Mouse (Mus musculus) hindbrain, embryonic 16.5 days (tissue): Measurements from ENCODE around the gene Limch1. TPM values are rescaled to one million over a fixed set of nuclear protein-coding genes. Genes with fewer than 3 reads are reported as not detected.

Source experiments
- ATAC-seq: fragments of 200-750 bp; cut with Nextera tagmentation; 2 replicates; pipeline ENCODE4 v1.8.0; 2017; ENCODE audit warnings: moderate TSS enrichment, moderate library complexity
- H3K27ac ChIP-seq: fragments of 300-500 bp; sonication (generic); 2 replicates; pipeline ENCODE4 v1.5.1; 2014; ENCODE audit warnings: low read depth, mild to moderate bottlenecking, control low read depth, low read length, moderate library complexity
- H3K27me3 ChIP-seq: fragments of 300-500 bp; sonication (generic); replicated peaks from 2 replicates; pipeline ENCODE4 v1.6.1; 2014; ENCODE audit warnings: low read length; ENCODE audit not compliant: control insufficient read depth, insufficient read depth
- H3K36me3 ChIP-seq: fragments of 300-500 bp; sonication (generic); 2 replicates; pipeline ENCODE4 v1.6.1; 2014; ENCODE audit warnings: mild to moderate bottlenecking, low read length, moderate library complexity, mixed read lengths; ENCODE audit not compliant: control insufficient read depth, insufficient read depth
- H3K4me1 ChIP-seq: fragments of 300-500 bp; sonication (generic); 2 replicates; pipeline ENCODE4 v1.6.1; 2014; ENCODE audit warnings: low read depth, low read length; ENCODE audit not compliant: control insufficient read depth, insufficient read depth
- H3K4me2 ChIP-seq: fragments of 300-500 bp; sonication (generic); 2 replicates; pipeline ENCODE4 v1.6.1; 2014; ENCODE audit warnings: mild to moderate bottlenecking, low read length, control low read depth, moderate library complexity
- H3K4me3 ChIP-seq: fragments of 300-500 bp; sonication (generic); 2 replicates; pipeline ENCODE4 v1.5.1; 2014; ENCODE audit warnings: mild to moderate bottlenecking, low read length, control low read depth, moderate library complexity
- H3K9ac ChIP-seq: fragments of 300-500 bp; sonication (generic); 2 replicates; pipeline ENCODE4 v1.6.1; 2014; ENCODE audit warnings: low read depth, mild to moderate bottlenecking, control low read depth, low read length, moderate library complexity
- H3K9me3 ChIP-seq: fragments of 300-500 bp; sonication (generic); 2 replicates; pipeline ENCODE4 v1.6.1; 2014; ENCODE audit warnings: mild to moderate bottlenecking, low read length, moderate library complexity; ENCODE audit not compliant: control insufficient read depth
- WGBS: fragments of 180-500 bp; shearing (Covaris S2); extraction: QIAGEN DNeasy Blood & Tissue Kit; methylation state at CpG from one replicate; pipeline ENCODE4 v1.1.7; 2014; 5-methylcytosine and 5-hydroxymethylcytosine counted together
- polyA plus RNA-seq: library from polyadenylated mRNA; unstranded; fragments of >200 nt; fragmentation: Nextera tagmentation; extraction: Ambion mirVana; gene quantifications from 2 replicates; pipeline ENCODE4 v1.2.1, GENCODE M21; 2015

Gene Limch1
- polyA plus RNA-seq, 1 experiment from 2014 or later, result 48.4 TPM

DNA sequence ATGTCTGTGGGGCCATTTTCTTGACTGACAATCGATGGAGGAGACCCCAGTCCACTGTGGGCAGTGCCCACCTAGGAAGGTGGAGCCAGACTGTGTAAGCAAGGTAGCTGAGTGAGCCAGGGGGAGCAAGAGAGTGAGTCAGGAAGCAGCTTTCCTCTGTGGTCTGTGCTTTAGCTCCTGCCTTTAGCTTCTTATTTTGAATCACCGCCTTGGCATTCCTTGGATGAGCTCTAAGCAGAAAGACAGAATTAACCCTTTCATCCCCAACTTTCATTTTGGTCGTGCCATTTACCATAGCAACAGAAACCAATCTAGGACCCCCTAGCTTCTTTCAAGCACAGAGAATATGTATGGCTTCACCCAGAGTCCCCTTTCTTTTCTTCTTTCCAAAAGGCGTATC is 27.7 kb upstream of the Limch1 start:
- Histone ChIP-seq H3K36me3 (no peaks in the 10 kb centered on the region), H3K4me3 (no peak overlapping the region), H3K27me3 (no peaks in the 10 kb centered on the region), H3K27ac (no peak overlapping the region), H3K4me1 (no peaks in the 10 kb centered on the region), H3K9me3 (no peaks in the 10 kb centered on the region), H3K9ac (no peak overlapping the region), H3K4me2 (no peak overlapping the region)
- no peak for ATAC-seq
- 59% methylated on average over 4 of the region's 4 CpGs for WGBS

DNA sequence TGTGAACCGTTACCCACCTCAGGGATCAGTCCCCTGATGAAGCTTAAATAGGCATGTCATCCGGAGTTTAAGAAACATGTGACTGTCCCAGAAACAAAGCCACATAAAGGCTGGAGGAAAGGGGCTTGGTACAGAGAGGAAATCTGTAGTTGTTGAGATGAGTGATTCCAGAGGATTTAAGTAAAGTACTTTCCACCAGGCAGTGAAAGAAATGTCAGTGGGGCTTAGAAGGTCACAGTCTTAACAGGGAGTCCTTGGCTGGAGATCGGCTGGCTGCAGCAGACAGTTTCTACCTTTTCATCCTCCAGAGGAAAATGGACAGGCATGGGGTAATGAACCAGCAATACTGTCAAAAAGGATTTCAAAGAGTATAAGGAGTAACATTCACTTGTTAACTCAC is 27.2 kb upstream of the Limch1 start:
- no peaks in the 10 kb centered on the region for H3K36me3 ChIP-seq
- no peak for ATAC-seq
- no peaks in the 10 kb centered on the region for H3K27me3 ChIP-seq
- H3K4me3 ChIP-seq, result no peak overlapping the region
- H3K9me3 ChIP-seq, result no peaks in the 10 kb centered on the region
- 58% methylated on average over 3 of the region's 3 CpGs for WGBS
- no peak overlapping the region for H3K4me2 ChIP-seq
- no peak overlapping the region for H3K9ac ChIP-seq
- no peaks in the 10 kb centered on the region for H3K4me1 ChIP-seq
- no peak overlapping the region for H3K27ac ChIP-seq

DNA sequence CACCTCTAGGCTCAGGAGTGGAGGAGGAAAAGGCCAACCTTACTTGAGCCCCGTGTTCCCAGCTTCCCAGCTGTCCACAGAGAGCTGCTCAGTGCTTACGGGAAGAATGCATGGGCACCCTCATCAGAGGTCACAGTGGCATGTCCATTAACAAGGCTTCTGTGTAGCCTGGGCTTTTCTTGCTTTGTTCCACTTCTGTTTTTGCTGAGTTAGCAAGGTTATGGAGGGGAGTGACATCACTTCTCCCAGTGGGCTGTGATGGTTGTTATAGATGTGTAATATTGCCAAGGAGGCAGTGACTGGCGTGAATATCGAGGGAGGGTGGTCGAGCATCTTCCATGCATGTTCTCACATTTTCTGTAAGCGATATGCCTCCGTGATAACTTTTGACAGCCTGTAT is 26.7 kb upstream of the Limch1 start:
- 73% methylated on average over 7 of the region's 7 CpGs for WGBS
- no peak overlapping the region for H3K4me2 ChIP-seq
- H3K27ac ChIP-seq, result no peak overlapping the region
- H3K36me3 ChIP-seq, result no peaks in the 10 kb centered on the region
- H3K4me1 ChIP-seq, result no peaks in the 10 kb centered on the region
- H3K27me3 ChIP-seq, result no peaks in the 10 kb centered on the region
- H3K9ac ChIP-seq, result no peak overlapping the region
- ATAC-seq, result no peak
- H3K9me3 ChIP-seq, result no peaks in the 10 kb centered on the region
- no peak overlapping the region for H3K4me3 ChIP-seq

DNA sequence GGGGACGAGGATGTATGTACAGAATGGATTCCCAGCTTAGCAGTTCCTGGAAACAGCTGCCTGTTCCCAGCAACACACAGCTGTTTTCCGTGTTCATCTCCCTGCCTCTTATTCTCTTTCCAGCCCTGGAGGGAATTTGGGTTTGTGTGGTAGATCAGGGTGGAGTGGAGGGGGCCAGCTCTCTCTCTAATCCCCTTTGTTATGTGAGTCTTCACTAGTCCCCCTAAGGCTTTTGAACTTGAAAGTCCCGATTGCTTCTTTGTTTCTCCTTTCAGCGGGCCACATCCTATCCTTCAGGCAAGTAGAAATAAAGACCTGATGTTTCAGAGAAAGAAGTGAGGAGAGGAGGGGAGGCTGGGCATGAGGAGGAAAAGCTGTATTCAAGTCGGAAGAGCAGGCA is 24.7 kb upstream of the Limch1 start:
- no peak overlapping the region for H3K4me2 ChIP-seq
- H3K27me3 ChIP-seq, result no peaks in the 10 kb centered on the region
- H3K4me3 ChIP-seq, result no peak overlapping the region
- H3K9ac ChIP-seq, result no peak overlapping the region
- WGBS, result 16% methylated on average over 5 of the region's 5 CpGs
- H3K36me3 ChIP-seq, result no peaks in the 10 kb centered on the region
- ATAC-seq, result no peak
- H3K9me3 ChIP-seq, result no peaks in the 10 kb centered on the region
- H3K27ac ChIP-seq, result no peak overlapping the region
- H3K4me1 ChIP-seq, result no peaks in the 10 kb centered on the region

DNA sequence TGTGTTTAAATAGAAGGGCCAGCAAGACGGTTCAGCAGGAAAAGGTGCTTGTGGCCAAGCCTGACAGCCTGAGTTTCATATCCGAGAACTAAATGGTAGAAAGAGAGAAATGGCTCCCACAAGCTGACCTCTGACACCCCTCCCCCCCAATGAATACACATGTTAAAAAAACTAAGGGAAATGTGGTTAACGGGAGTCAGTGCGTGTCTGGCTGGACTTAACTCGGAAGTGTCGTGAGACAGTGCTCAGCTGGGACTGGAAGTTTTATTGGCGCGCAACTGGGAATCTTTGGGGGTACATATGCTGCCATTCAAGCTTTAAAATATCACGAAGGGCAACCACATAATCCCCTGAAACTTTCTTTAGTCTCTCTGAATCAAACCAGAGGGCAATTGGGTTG is 23.0 kb upstream of the Limch1 start:
- Histone ChIP-seq H3K9ac (no peak overlapping the region), H3K4me2 (no peak overlapping the region), H3K27ac (no peak overlapping the region), H3K36me3 (no peaks in the 10 kb centered on the region), H3K27me3 (no peaks in the 10 kb centered on the region), H3K4me3 (no peak overlapping the region), H3K4me1 (no peaks in the 10 kb centered on the region), H3K9me3 (no peaks in the 10 kb centered on the region)
- ATAC-seq, result no peak
- WGBS, result 69% methylated on average over 9 of the region's 9 CpGs

DNA sequence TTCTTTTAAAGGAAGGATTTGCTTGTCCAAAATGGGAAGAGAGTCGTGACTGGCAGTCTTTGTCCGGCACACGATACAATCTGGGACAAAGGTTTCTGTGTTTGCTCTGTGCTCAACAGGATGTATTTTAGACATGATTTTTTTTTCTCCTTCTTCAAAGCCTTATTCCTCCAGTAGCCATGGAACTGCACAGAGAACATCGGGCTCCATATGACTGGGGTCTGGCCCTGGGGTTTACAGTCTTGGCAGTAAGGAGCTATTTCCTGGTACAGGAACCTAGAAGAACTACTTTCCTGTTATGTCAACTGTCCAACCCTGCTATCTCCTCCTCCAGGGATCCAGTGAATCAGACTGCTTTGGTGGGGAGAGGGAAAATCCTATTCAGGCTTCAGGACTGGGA is 22.6 kb upstream of the Limch1 start:
- H3K36me3 ChIP-seq, result no peaks in the 10 kb centered on the region
- no peak overlapping the region for H3K4me3 ChIP-seq
- H3K4me2 ChIP-seq, result no peak overlapping the region
- H3K4me1 ChIP-seq, result no peaks in the 10 kb centered on the region
- no peak for ATAC-seq
- H3K9me3 ChIP-seq, result no peaks in the 10 kb centered on the region
- 45% methylated on average over 4 of the region's 4 CpGs for WGBS
- H3K9ac ChIP-seq, result no peak overlapping the region
- H3K27me3 ChIP-seq, result no peaks in the 10 kb centered on the region
- H3K27ac ChIP-seq, result no peak overlapping the region

DNA sequence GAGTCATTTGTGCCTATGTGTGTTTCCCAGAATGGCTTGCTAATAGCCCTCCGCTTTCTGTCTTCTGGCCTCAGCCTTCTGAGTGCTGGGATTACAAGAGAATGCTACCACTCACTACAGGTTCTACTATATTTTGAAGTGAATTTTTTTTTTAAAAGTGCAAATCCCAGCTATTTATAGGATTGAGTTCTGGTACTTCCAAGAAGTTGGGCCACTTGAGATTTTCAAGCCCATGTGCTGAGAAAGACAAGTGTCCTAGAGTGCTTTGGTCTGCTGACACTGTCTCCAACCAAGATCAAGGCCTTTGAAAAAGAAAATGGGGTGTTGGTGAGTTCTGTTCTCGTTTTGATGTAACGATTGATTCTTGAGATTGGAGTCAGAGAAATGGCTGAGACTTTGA is 22.0 kb upstream of the Limch1 start:
- H3K9ac ChIP-seq, result no peak overlapping the region
- no peak for ATAC-seq
- no peak overlapping the region for H3K27ac ChIP-seq
- no peak overlapping the region for H3K4me3 ChIP-seq
- WGBS, result 81% methylated on average over 3 of the region's 3 CpGs
- H3K4me1 ChIP-seq, result no peaks in the 10 kb centered on the region
- H3K4me2 ChIP-seq, result no peak overlapping the region
- no peaks in the 10 kb centered on the region for H3K27me3 ChIP-seq
- H3K36me3 ChIP-seq, result no peaks in the 10 kb centered on the region
- no peaks in the 10 kb centered on the region for H3K9me3 ChIP-seq

DNA sequence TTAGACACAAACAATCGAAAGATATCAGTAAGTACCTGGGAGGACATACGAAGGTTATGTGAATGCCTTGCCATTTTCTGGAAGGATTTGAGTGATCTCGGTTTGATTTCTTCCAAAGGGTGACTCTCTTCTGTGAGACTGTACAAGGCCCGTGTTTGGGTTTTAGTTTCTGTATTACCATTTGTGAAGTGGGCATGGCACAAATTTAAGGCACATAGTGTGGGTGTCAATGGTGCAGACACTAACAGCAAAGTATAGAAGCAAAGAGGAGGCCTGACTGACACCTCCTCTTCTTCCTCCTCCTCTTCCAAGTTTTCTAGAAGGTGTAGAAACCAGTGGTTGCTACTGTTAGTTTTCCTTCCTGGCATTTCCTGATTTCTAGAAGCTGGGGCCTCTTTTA is 16.3 kb upstream of the Limch1 start:
- no peak for ATAC-seq
- Histone ChIP-seq H3K4me3 (no peak overlapping the region), H3K4me1 (peaks cover 3% of the 10 kb centered on the region), H3K36me3 (no peaks in the 10 kb centered on the region), H3K9ac (no peak overlapping the region), H3K27ac (no peak overlapping the region), H3K4me2 (no peak overlapping the region), H3K9me3 (no peaks in the 10 kb centered on the region), H3K27me3 (no peaks in the 10 kb centered on the region)
- 91% methylated on average over 4 of the region's 4 CpGs for WGBS

DNA sequence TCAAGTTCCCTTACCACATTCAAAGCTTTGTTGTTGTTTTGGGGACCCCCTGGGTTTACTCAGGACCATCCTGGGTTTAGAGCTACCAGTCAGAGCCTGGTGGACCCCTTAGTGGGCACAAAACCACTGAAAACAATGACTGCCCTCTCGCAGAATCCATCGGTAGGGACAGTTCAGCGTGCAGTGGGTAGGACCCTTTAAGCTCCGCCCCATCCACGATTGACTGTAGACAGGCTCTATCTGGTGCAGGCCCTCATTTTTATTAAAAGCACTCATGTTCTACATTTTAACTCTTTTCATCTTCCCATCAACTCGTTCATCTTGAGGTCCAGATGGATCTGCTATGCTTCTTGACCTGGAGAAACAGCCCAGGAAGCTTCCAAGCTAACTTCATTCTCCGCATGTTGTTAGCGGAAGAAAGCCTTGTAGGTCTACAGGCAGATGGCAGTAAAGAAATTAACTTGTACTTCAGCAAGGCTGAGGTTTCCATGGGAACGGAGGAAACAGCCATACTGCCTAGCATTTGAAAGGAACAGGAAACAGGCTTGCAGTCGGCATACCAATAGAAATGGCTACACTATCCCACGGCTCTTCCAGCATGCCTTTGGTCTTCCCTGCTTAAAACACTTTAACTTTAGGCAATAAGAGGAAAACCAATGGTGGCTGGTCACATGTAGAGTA is 14.9 kb upstream of the Limch1 start:
- Histone ChIP-seq H3K4me3 (no peak overlapping the region), H3K9ac (no peak overlapping the region), H3K9me3 (no peaks in the 10 kb centered on the region), H3K4me1 (peaks cover 3% of the 10 kb centered on the region), H3K27me3 (no peaks in the 10 kb centered on the region), H3K27ac (peak overlapping the region; percentile 39; the same call in 1 of the 2 replicates), H3K4me2 (peak overlapping the region; percentile 27), H3K36me3 (no peaks in the 10 kb centered on the region)
- peak; percentile 95 for ATAC-seq
- 17% methylated on average over 11 of the region's 11 CpGs for WGBS

DNA sequence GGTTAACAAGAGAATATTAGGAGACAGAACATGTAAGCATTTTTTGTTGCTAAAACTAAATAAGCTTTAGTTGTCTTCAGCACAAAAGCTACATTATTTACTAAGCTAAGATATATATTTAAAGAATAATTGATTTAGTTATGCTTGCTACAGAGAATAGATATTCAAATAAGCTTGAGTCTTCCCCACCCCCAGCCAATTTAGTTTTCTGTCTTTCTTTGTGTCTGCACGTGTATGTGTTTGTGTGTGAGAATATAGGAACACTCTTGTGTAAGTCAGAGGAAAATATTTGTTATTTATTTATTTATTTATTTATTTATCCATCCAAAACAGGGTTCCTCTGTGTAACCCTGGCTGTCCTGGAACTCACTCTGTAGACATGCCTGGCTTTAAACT is 14.3 kb upstream of the Limch1 start:
- no peak for ATAC-seq
- Histone ChIP-seq H3K36me3 (no peaks in the 10 kb centered on the region), H3K4me1 (peaks cover 3% of the 10 kb centered on the region), H3K9ac (no peak overlapping the region), H3K9me3 (no peaks in the 10 kb centered on the region), H3K27ac (peak overlapping the region; percentile 39; the same call in 1 of the 2 replicates), H3K4me3 (no peak overlapping the region), H3K4me2 (peak overlapping the region; percentile 27), H3K27me3 (no peaks in the 10 kb centered on the region)
- WGBS, result 22% methylated on average over 1 of the region's 1 CpGs
